Mouse (Mus musculus) heart, postnatal 0 days (tissue): ENCODE measurements at regions not wholly inside any gene's neighbourhood (a gene's known extent, or its start where the extent isn't known, plus 50 kb on each side); places are given as distances from the start of the nearest gene placed in this dataset.

Experiments
- CTCF ChIP-seq: IDR thresholded peaks from 2 replicates; pipeline ENCODE4 v1.5.1; 2016; ENCODE audit warnings: antibody characterized with exemption, control low read depth, low read depth
- EP300 ChIP-seq: IDR thresholded peaks from 2 replicates; pipeline ENCODE4 v1.6.1; 2016; ENCODE audit warnings: antibody characterized with exemption, low read depth

GRCm38 (mm10) chr5:129449931-129450573 is 51.0 kb upstream of the Sfswap start:
- TF ChIP-seq CTCF, result no peak
- no peak for TF ChIP-seq EP300
